Mouse (Mus musculus): ENCODE results near the gene Ehd1. TPM values are rescaled to one million over a fixed set of nuclear protein-coding genes. Genes with fewer than 3 reads are reported as not detected.

Ehd1 gene
- total RNA-seq, 2 experiments from 2014 or later: 112 to 157 TPM

DNA sequence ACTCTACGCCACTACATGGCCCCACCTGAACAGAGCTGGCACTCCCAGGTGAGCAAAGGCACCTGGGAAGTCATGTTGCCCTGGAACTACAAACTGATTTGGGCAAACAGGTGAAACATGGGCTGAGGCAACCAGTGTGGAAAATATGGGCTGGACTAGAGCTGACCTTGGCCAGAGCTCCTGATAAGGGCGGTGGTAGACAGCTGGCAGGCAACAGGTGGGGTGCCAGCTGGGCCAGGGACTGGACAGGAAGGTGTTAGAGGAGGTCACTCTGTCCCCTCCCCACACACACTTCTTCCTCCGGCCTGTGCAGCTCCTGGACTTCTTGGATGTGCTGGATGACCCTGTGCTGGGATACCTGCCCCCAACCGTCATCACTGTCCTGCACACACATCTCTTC is 23.5 kb upstream of the Ehd1 start:
- DNase-seq (ENCODE audit: low spot score in 2 of 2): no peak

GRCm38 (mm10) chr19:6260428-6260827 is 16.1 kb upstream of the Ehd1 start:
- DNase-seq (ENCODE audit: low spot score in 2 of 2): no peak

GRCm38 (mm10) chr19:6260946-6261345 is 15.6 kb upstream of the Ehd1 start:
- no peak for DNase-seq (ENCODE audit: low spot score in 2 of 2)

GRCm38 (mm10) chr19:6261379-6261778 is 15.1 kb upstream of the Ehd1 start:
- no peak for DNase-seq (ENCODE audit: low spot score in 2 of 2)

GRCm38 (mm10) chr19:6262222-6262621 is 14.3 kb upstream of the Ehd1 start:
- peak; percentile 76 to 80 for DNase-seq (ENCODE audit: low spot score in 2 of 2)

DNA sequence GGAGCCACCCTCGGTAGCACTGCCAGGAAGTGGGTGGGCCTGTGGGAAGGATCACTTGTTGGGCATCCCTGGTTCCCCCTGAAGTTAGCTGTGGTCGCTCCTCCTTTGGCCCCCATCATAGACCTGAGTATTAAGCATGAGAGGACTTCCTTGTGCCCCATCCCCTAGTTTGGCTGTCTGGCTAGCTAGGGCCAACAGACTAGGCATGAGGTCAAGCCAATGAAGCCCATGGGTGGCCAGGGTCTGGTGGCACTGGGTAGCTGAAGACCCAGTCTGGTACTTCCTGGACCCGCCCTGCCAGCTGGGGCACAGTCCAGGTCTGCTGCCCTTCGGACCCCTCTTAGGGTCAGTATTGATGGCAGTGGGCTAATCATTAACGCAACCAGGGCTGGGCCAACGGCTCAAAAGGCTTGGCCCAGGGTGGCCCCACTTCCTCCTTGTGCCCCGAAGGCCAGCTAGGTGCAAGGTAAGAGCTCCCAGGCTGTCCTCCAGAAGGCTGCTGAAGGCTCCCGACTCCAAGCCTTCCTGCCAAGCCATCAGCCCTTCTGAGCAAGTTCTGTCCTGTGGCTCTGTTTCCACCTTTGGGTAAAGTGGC is 13.6 kb upstream of the Ehd1 start:
- DNase-seq (ENCODE audit: low spot score in 2 of 2): no peak

- no peak for DNase-seq (ENCODE audit: low spot score in 2 of 2)
These were observed 12.3 kb upstream of the Ehd1 start for GRCm38 (mm10) chr19:6264200-6264599.

DNA sequence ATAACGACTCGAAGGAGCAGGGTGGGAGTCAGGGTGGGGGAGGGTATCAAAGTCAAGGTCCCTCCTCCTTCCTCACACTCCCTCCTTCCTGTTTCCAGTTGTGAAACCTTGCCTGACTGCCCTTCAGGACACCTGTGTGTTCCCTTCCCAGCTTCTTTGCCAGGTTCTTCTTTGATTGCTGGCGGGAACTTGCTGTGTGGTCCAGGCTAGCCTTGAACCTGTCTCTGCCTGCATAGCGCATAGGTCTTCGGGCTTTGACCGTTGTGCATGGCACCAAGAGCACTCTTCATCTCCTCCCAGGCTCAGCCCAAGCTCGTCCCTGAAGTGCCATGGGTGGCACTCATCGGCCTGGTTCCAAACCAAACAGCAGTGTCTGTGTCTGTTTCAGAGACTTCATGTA is 11.6 kb upstream of the Ehd1 start:
- DNase-seq (ENCODE audit: low spot score in 2 of 2): no peak

- no peak for DNase-seq (ENCODE audit: low spot score in 2 of 2)
These were observed 10.8 kb upstream of the Ehd1 start for GRCm38 (mm10) chr19:6265727-6266182.

DNA sequence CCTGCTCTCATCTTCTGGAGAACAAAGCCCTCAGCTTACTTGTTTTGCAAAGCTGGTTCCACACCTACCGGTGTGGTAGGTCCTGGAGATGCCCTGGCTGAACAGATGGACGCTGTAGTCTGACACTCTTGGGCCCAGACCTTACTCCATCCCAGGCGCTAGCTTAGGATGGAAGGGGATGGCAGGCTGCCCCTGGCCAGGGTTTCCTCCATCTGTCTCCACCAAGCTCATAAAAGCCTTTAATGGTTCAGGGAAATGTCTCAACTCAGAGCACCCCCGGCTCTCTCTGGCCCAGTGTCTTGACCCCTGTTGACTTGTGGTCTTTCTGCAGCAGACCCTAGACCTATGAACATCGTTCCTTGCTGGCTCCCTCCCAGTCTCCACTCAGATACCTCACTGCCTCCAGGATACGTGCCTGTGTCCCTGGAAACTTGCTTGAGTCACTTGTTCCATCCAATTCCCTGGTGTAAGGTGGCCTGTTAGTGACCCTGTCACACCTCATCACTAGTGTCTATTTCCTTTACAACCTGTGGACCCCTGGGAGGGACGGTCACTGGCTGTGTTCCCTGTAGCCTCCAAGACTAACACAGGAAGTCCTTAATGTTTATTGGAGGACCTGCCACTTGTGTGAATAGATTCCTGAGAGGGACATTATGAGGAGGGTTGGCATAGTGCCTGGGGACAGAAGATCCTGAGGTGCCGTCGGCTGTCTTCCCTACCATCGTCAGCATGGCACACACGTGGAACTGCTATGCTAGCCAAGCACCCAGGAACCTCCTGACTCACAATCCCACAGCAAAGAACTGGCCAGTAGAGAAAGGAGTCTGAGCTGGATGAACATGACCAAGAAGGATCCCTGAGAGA is 9.0 kb upstream of the Ehd1 start:
- no peak for DNase-seq (ENCODE audit: low spot score in 2 of 2)

- peak; percentile 80 to 89 for DNase-seq (ENCODE audit: low spot score in 2 of 2)
These were observed 8.4 kb upstream of the Ehd1 start for GRCm38 (mm10) chr19:6268170-6268528.

DNA sequence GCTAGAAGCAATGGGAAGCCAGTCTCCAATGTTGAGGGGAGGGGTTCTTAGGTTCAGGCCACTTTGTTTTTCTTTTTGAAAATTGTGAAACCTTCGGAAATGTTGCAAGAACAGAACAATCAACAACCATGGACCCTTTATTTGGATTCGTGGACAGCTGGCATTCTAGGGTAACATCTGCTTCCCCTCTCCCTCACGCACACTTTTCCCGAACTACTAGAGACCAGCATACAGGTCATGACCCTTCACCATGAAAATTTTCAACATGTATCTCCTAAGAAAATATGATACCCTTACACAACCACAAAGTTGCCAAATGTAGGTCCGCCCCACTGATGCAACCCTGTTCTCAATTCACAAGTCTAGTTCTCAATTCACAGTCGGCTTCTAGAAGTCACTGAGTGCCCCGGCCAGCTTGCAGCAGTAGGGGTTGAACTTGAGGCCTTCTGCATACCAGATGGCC is 7.8 kb upstream of the Ehd1 start:
- DNase-seq (ENCODE audit: low spot score in 2 of 2): no peak

GRCm38 (mm10) chr19:6269798-6270475 is 6.6 kb upstream of the Ehd1 start:
- DNase-seq (ENCODE audit: low spot score in 2 of 2): peak in 1 of 2 experiments; percentile 41

DNA sequence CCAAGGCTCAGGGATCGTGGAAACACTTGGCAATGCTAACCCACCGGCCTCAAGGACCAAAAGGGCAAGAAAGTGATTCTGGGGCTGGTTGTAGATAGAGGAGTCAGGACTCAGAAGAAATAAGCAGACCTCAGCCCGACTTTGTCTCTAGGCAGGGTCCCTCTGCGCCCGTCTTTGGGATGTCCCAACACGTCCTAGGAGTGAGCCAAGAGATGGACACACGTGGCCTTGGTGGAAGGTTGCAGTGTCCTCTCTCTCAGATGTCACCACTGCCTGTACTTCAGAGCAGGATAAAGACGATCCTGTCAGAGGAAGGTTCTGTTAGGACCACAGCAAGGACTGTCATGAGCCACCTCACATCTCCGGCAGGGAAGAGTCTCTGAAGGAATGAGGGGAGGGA is 5.9 kb upstream of the Ehd1 start:
- peak in 1 of 2 experiments; percentile 25 for DNase-seq (ENCODE audit: low spot score in 2 of 2)

DNA sequence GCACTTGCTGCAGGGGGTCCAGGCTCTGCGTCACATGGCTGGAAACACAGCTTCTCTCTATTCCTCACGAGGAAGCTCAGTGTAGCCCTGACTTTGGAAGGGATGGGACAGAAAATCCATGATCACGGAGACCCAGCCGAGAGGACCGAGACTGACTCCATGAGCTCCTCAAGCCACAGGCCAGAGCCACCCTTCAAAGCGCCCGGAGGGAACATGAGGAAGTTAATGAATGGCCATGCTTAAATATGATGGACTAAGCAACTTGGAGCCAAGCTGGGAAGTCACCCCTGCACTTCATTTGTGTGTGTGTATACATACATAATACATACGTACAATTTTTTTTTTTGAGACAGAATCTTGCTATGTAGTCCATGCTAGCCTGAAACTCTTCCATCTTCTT is 5.3 kb upstream of the Ehd1 start:
- no peak for DNase-seq (ENCODE audit: low spot score in 2 of 2)

- DNase-seq (ENCODE audit: low spot score in 2 of 2): no peak
These were observed 4.5 kb upstream of the Ehd1 start for GRCm38 (mm10) chr19:6272053-6272452.

GRCm38 (mm10) chr19:6272738-6273137 is 3.8 kb upstream of the Ehd1 start:
- no peak for DNase-seq (ENCODE audit: low spot score in 2 of 2)

GRCm38 (mm10) chr19:6273592-6273991 is 2.9 kb upstream of the Ehd1 start:
- no peak for DNase-seq (ENCODE audit: low spot score in 2 of 2)

GRCm38 (mm10) chr19:6273998-6274608 is 2.4 kb upstream of the Ehd1 start:
- DNase-seq (ENCODE audit: low spot score in 2 of 2): no peak

- no peak for DNase-seq (ENCODE audit: low spot score in 2 of 2)
These were observed 660 bp upstream of the Ehd1 start for GRCm38 (mm10) chr19:6275740-6276389.

Data from adrenal gland, adult 18-20 months (tissue).